Mouse (Mus musculus): Measurements from ENCODE around the gene Tmem45a2.
A peak's percentile ranks its signal among the peaks of the same experiment; 100 is the strongest.
"Not testable (repeated sequence)": the region's sequence is repeated elsewhere in the genome, so short reads cannot be mapped to it uniquely, and the experiment has no call there.

The Tmem45a2 gene

GRCm38 (mm10) chr16:57071132-57071639 is at the start of gene Tmem45a2:
Gene Tmem45a2 (minus strand): TSS chr16:57071372.
- DNase-seq = no peak

- DNase-seq = no peak
These were observed 46.4 kb upstream of the Tmem45a2 start for GRCm38 (mm10) chr16:57117562-57117961.

- no peak for DNase-seq
These were observed 44.9 kb upstream of the Tmem45a2 start for GRCm38 (mm10) chr16:57116066-57116465.

- no peak for DNase-seq
These were observed 35.2 kb upstream of the Tmem45a2 start for GRCm38 (mm10) chr16:57106185-57106960.

- DNase-seq = peak; percentile 32
These were observed 30.0 kb upstream of the Tmem45a2 start for GRCm38 (mm10) chr16:57101174-57101573.

GRCm38 (mm10) chr16:57099572-57100237 is 28.5 kb upstream of the Tmem45a2 start:
- DNase-seq = no peak

- DNase-seq = peak; percentile 13
These were observed 27.4 kb upstream of the Tmem45a2 start for GRCm38 (mm10) chr16:57098468-57099144.

- DNase-seq = no peak
These were observed 21.9 kb upstream of the Tmem45a2 start for GRCm38 (mm10) chr16:57092911-57093605.

GRCm38 (mm10) chr16:57092460-57092859 is 21.3 kb upstream of the Tmem45a2 start:
- peak; percentile 52 for DNase-seq

- DNase-seq = no peak
These were observed 8.4 kb upstream of the Tmem45a2 start for GRCm38 (mm10) chr16:57079577-57079976.

GRCm38 (mm10) chr16:57075986-57076385 is 4.8 kb upstream of the Tmem45a2 start:
- no peak for DNase-seq

- DNase-seq = no peak
These were observed 9.1 kb downstream of the Tmem45a2 start for GRCm38 (mm10) chr16:57062045-57062444.

- no peak for DNase-seq
These were observed 14.2 kb downstream of the Tmem45a2 start for GRCm38 (mm10) chr16:57056995-57057394.

- no peak for DNase-seq
These were observed 21.2 kb downstream of the Tmem45a2 start for GRCm38 (mm10) chr16:57049974-57050373.

GRCm38 (mm10) chr16:57038600-57038999 is 32.6 kb downstream of the Tmem45a2 start:
- DNase-seq = no peak

- DNase-seq = no peak
These were observed 40.9 kb downstream of the Tmem45a2 start for GRCm38 (mm10) chr16:57030150-57030885.

GRCm38 (mm10) chr16:56998283-56998682 is 72.9 kb downstream of the Tmem45a2 start:
- DNase-seq = not testable (repeated sequence)
